Mouse (Mus musculus) liver, adult (tissue): ENCODE data around the gene Slc37a3.

ENCODE experiments used
- GATA4 ChIP-seq: IDR thresholded peaks from 2 replicates; pipeline ENCODE4 v1.6.1; 2014; ENCODE audit warnings: mild to moderate bottlenecking, low read length; ENCODE audit not compliant: insufficient replicate concordance

Slc37a3 gene

GRCm38 (mm10) chr6:39341798-39342197, 35.7 kb downstream of the Slc37a3 start:
- TF ChIP-seq GATA4 = peak; percentile 99

GRCm38 (mm10) chr6:39338359-39338758, 39.1 kb downstream of the Slc37a3 start:
- no peak for TF ChIP-seq GATA4

- TF ChIP-seq GATA4 = no peak
Observed at GRCm38 (mm10) chr6:39334873-39335272, 42.6 kb downstream of the Slc37a3 start.

GRCm38 (mm10) chr6:39334224-39334623, 43.3 kb downstream of the Slc37a3 start:
- no peak for TF ChIP-seq GATA4

GRCm38 (mm10) chr6:39331998-39332700, 45.3 kb downstream of the Slc37a3 start:
- TF ChIP-seq GATA4 = no peak

GRCm38 (mm10) chr6:39330981-39331380, 46.5 kb downstream of the Slc37a3 start:
- no peak for TF ChIP-seq GATA4

- no peak for TF ChIP-seq GATA4
Observed at GRCm38 (mm10) chr6:39320286-39320685, 57.2 kb downstream of the Slc37a3 start.

GRCm38 (mm10) chr6:39319061-39319761, 58.3 kb downstream of the Slc37a3 start:
- no peak for TF ChIP-seq GATA4

GRCm38 (mm10) chr6:39318631-39319010, 58.9 kb downstream of the Slc37a3 start:
- TF ChIP-seq GATA4 = no peak

GRCm38 (mm10) chr6:39317854-39318630, 59.4 kb downstream of the Slc37a3 start:
- no peak for TF ChIP-seq GATA4

- no peak for TF ChIP-seq GATA4
Observed at GRCm38 (mm10) chr6:39316089-39316488, 61.4 kb downstream of the Slc37a3 start.

- TF ChIP-seq GATA4 = no peak
Observed at GRCm38 (mm10) chr6:39314461-39314860, 63.0 kb downstream of the Slc37a3 start.

- TF ChIP-seq GATA4 = no peak
Observed at GRCm38 (mm10) chr6:39311786-39312185, 65.7 kb downstream of the Slc37a3 start.

- no peak for TF ChIP-seq GATA4
Observed at GRCm38 (mm10) chr6:39304371-39304874, 73.1 kb downstream of the Slc37a3 start.

GRCm38 (mm10) chr6:39301484-39301883, 76.0 kb downstream of the Slc37a3 start:
- TF ChIP-seq GATA4 = no peak

- no peak for TF ChIP-seq GATA4
Observed at GRCm38 (mm10) chr6:39297079-39297478, 80.4 kb downstream of the Slc37a3 start.

GRCm38 (mm10) chr6:39296474-39296873, 81.0 kb downstream of the Slc37a3 start:
- no peak for TF ChIP-seq GATA4
